ENCODE assay signal across 24 mouse cellular contexts in genomic region chr2:21085517-21085916, GRCm38 (mm10).
DNase-seq lines count a peak whose midpoint lies in the region; ATAC-seq lines count a peak whose summit lies in the region.
"Had no signal": no experiment of that assay in that cellular context is flagged by ENCODE, and none has a peak within 500 bp of the region (broad histone marks: within the 10 kb centered on the region; RNA-seq: fewer than 3 reads in every experiment).

No protein-coding gene starts in this region.

- H3K27ac ChIP-seq in heart, embryonic 10.5 days: no peak overlapping the region
- H3K27ac ChIP-seq: embryonic facial prominence, embryonic 15.5 days; forebrain, embryonic 10.5 days; gastrocnemius, adult 2 months; heart, embryonic 13.5 days; hindbrain, embryonic 12.5 days had no signal

- H3K4me1 ChIP-seq in heart, embryonic 10.5 days: no peaks in the 10 kb centered on the region
- H3K4me1 ChIP-seq: embryonic facial prominence, embryonic 15.5 days; forebrain, embryonic 10.5 days; heart, embryonic 13.5 days; hindbrain, embryonic 12.5 days had no signal

- no peaks in the 10 kb centered on the region for H3K27me3 ChIP-seq in heart, embryonic 10.5 days (ENCODE audit: insufficient read depth, poor library complexity, severe bottlenecking)
- H3K27me3 ChIP-seq: embryonic facial prominence, embryonic 15.5 days; heart, embryonic 13.5 days; hindbrain, embryonic 12.5 days had no signal

- H3K36me3 ChIP-seq in heart, embryonic 10.5 days: no peaks in the 10 kb centered on the region
- H3K36me3 ChIP-seq: embryonic facial prominence, embryonic 15.5 days; forebrain, embryonic 10.5 days; heart, embryonic 13.5 days; hindbrain, embryonic 12.5 days had no signal

- WGBS in heart, embryonic 10.5 days: 55% methylated on average over 5 of the region's 5 CpGs

- H3K9me3 ChIP-seq in heart, embryonic 10.5 days: no peaks in the 10 kb centered on the region
- H3K9me3 ChIP-seq: embryonic facial prominence, embryonic 15.5 days; forebrain, embryonic 10.5 days; heart, embryonic 13.5 days; hindbrain, embryonic 12.5 days had no signal

- H3K4me3 ChIP-seq in heart, embryonic 10.5 days: no peak overlapping the region
- H3K4me3 ChIP-seq: embryonic facial prominence, embryonic 15.5 days; erythroblast, embryonic 14.5 days; forebrain, embryonic 10.5 days; gastrocnemius, adult 2 months; heart, embryonic 13.5 days; hindbrain, embryonic 12.5 days had no signal

- peak; percentile 6 for DNase-seq in heart, embryonic 10.5 days (ENCODE audit: low spot score)
- no peak for DNase-seq in heart, postnatal 14 days
- DNase-seq in retina, postnatal 1 day: peak; percentile 18
- DNase-seq in retina, embryonic 14.5 days (ENCODE audit: low spot score): no peak
- peak; percentile 58 for DNase-seq in MEL-GATA-1-ER (ENCODE audit: extremely low read depth, low read depth)
- DNase-seq in cerebellum, postnatal 36 days: no peak
- DNase-seq in thymus, postnatal 4 days: no peak
- DNase-seq: adrenal gland, postnatal 36 days; B cell, adult 2 months; cerebellum, adult 8-10 months; embryo, embryonic 11 days; gastrocnemius, adult 2 months; gastrocnemius, postnatal 25 days; heart, postnatal 4 days had no signal

- intact Hi-C loops in heart, postnatal 14 days (cut with DNase I): no loop called here

- peak; percentile 65 for ATAC-seq in megakaryocyte-erythroid progenitor cell, adult 5-6 weeks (replicated peaks; ENCODE audit: low FRiP score, low TSS enrichment, poor library complexity, severe bottlenecking)
- ATAC-seq: forebrain, embryonic 14.5 days; hindbrain, embryonic 16.5 days; inflammation-experienced regulatory T-cells, adult 6 months; intestine, postnatal 0 days had no signal

Comparison
In these comparisons a context has a peak if more than half of its experiments do, and no peak if none do; other contexts are left out.
1. DNase-seq: peak in heart, embryonic 10.5 days (single experiment), retina, postnatal 1 day (single experiment) and MEL-GATA-1-ER (single experiment); none in heart, postnatal 14 days (0 of 2), retina, embryonic 14.5 days (single experiment), cerebellum, postnatal 36 days (0 of 2) and thymus, postnatal 4 days (single experiment).